Mouse (Mus musculus) small intestine, adult 2 months (tissue): ENCODE results near the gene Gm20388. TPM values are rescaled to one million over a fixed set of nuclear protein-coding genes. Genes with fewer than 3 reads are reported as not detected.

Experiments used
- H3K27ac ChIP-seq: fragments of 200-500 bp; 2 replicates; pipeline ENCODE4 v1.5.1; 2012; ENCODE audit warnings: low read depth, low read length, control low read depth, inconsistent platforms; ENCODE audit not compliant: insufficient read depth
- H3K27me3 ChIP-seq: fragments of 200-500 bp; 2 replicates; pipeline ENCODE4 v1.6.1; 2012; ENCODE audit warnings: mild to moderate bottlenecking, moderate library complexity, low read length, inconsistent platforms; ENCODE audit not compliant: control insufficient read depth, insufficient read depth
- H3K36me3 ChIP-seq: fragments of 200-500 bp; 2 replicates; pipeline ENCODE4 v1.6.1; 2012; ENCODE audit warnings: mild to moderate bottlenecking, low read length, control low read depth, inconsistent platforms; ENCODE audit not compliant: control insufficient read depth, insufficient read depth
- H3K4me1 ChIP-seq: fragments of 200-500 bp; 2 replicates; pipeline ENCODE4 v1.6.1; 2012; ENCODE audit warnings: low read length, inconsistent platforms, mixed read lengths; ENCODE audit not compliant: control insufficient read depth, insufficient read depth, insufficient read length
- H3K4me3 ChIP-seq: fragments of 200-500 bp; 2 replicates; pipeline ENCODE4 v1.5.1; 2012; ENCODE audit warnings: low read depth, mild to moderate bottlenecking, control low read depth, inconsistent platforms, low read length, moderate library complexity
- CTCF ChIP-seq: fragments of 200-500 bp; IDR thresholded peaks from 2 replicates; pipeline ENCODE4 v1.5.1; 2012; ENCODE audit warnings: low read depth, mild to moderate bottlenecking, control low read depth, inconsistent platforms, low read length, moderate library complexity, mixed read lengths; ENCODE audit not compliant: insufficient replicate concordance, insufficient read length; ENCODE audit errors: extremely low read depth
- POLR2A ChIP-seq: fragments of 200-500 bp; IDR thresholded peaks from 2 replicates; pipeline ENCODE4 v1.6.1; 2012; ENCODE audit warnings: low read depth, mild to moderate bottlenecking, control low read depth, inconsistent platforms, low read length, moderate library complexity
- WGBS: fragments of 180-500 bp; shearing (Covaris S2); methylation state at CpG from one replicate; pipeline ENCODE4 v1.1.7; 2018; 5-methylcytosine and 5-hydroxymethylcytosine counted together
- polyA plus RNA-seq: library from polyadenylated mRNA; depleted of rRNA; stranded (reverse); fragments of >200 nt; gene quantifications from 2 replicates; pipeline ENCODE4 v1.2.3, GENCODE M21; 2012

Gene Gm20388
- polyA plus RNA-seq, 1 experiment = 37.3 TPM

DNA sequence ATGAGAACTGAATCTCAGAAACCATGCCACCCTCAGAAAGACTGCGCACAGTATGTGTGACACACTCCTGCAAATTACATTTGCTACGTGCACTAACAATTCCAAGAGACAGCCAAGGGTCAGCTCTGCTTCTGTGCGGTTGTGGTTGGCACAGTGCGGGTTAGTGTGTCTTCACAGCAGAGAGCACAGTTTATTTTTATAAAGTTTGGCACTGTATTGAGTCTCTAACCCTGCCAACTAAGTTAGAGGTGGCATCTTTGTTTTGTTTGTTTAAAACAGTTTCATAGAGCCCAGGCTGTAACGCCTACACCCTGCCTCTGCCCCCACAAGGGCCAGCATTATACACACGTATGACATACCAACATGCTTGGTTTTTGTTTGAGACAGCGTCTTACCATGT lies 2990.8 kb downstream of the Gm20388 start:
- H3K4me1 ChIP-seq = peaks cover 7% of the 10 kb centered on the region
- 84% methylated on average over 7 of the region's 7 CpGs for WGBS
- no peaks in the 10 kb centered on the region for H3K27me3 ChIP-seq
- no peak for TF ChIP-seq POLR2A
- TF ChIP-seq CTCF = no peak
- peaks cover 34% of the 10 kb centered on the region for H3K36me3 ChIP-seq
- H3K4me3 ChIP-seq = no peak overlapping the region
- no peak overlapping the region for H3K27ac ChIP-seq

DNA sequence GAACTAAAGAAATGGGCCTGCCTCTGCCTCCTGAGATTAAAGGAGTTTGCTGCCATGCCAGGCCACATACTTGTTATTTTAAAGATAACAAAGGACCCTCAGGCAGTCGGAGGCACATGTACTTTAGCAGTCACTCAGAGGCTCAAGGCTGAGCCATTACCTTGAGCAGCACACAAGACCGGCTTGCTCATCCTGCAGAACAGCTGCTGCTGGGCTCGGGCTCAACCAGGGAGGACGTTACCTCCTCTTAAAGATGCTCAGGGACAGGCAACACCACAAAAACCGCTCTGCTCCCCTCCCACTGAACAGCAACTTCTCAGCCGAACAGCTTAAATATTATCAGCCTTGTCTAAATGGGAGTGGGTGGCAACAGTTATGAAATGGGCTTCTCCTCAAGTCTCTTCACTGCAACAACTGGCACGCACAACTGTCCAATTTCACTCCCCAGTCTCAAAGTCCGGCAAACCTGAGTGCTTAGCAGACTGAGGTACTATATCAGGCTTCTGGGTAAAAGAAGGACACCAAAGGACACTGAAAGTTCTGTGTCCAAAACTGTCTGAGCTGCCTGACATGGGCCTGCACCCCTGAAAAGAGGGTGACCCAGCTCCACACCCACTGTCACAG lies 2991.4 kb downstream of the Gm20388 start:
- Histone ChIP-seq H3K4me1 (peaks cover 7% of the 10 kb centered on the region), H3K27me3 (no peaks in the 10 kb centered on the region), H3K36me3 (peaks cover 29% of the 10 kb centered on the region), H3K4me3 (no peak overlapping the region), H3K27ac (no peak overlapping the region)
- TF ChIP-seq CTCF (no peak), POLR2A (no peak)
- WGBS = 87% methylated on average over 8 of the region's 8 CpGs

DNA sequence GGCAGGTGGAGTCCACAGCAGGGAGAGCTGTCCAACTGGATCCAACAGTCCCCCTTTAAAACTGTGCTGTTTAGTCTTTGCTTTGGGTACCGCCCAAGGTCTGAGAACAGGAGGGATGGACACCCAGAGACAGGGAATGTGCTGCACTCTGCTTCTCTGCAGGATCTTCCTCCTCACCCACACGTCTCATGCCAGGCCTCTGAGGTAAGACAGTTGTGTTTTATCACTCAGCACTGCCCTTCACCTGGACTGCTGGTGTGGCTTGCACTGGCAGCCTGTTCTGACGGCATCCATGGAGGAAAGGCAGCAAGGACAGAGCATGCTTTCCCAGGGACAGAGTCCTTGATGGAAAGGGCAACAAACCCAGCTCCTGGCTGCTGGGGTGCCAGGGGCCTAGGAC lies 2991.9 kb downstream of the Gm20388 start:
- TF ChIP-seq POLR2A = no peak
- Histone ChIP-seq H3K27me3 (no peaks in the 10 kb centered on the region), H3K27ac (no peak overlapping the region), H3K4me3 (no peak overlapping the region), H3K4me1 (peaks cover 7% of the 10 kb centered on the region), H3K36me3 (peaks cover 27% of the 10 kb centered on the region)
- 84% methylated on average over 3 of the region's 3 CpGs for WGBS

DNA sequence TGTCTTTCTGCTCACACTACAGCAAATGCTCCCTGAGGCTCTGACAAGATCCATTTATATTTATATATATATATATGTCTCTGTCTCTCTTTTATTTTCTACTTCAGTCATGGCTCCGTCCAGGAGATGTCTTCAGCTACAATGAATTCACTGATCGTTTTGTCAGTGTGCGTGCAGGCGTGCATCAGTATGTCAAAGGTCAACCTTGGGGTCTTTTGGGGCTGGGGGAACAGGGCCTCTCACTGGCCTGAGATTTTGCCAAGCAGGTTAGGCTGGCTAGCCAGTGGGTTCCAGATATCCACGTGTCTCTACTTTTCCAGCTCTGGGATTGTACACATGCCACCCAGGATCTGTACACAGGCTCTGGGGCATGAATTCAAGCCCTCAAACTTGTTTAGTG lies 2992.4 kb downstream of the Gm20388 start:
- Histone ChIP-seq H3K4me1 (peaks cover 7% of the 10 kb centered on the region), H3K36me3 (peaks cover 29% of the 10 kb centered on the region), H3K4me3 (no peak overlapping the region), H3K27ac (no peak overlapping the region), H3K27me3 (no peaks in the 10 kb centered on the region)
- 89% methylated on average over 5 of the region's 5 CpGs for WGBS
- TF ChIP-seq POLR2A = no peak
- TF ChIP-seq CTCF = no peak

DNA sequence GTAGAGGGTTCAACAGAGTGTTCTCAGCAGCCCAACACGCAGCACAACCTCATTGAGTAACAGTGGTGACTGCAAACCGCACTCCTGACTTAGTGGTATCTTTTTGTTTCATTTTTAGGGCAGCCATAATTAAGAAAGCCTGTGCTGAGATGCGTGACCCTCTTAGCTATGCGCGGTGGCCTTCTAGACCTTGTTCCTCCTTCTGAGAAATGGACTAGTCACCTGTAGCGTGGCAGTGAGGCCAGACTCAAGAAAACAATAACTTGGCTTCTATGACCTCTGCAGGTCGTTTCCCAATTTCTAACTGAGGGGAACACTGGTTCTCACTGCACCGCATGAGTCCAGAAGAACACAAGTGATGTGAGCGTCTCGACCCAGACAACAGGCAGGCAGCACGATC lies 2993.9 kb downstream of the Gm20388 start:
- H3K27ac ChIP-seq = no peak overlapping the region
- peaks cover 20% of the 10 kb centered on the region for H3K36me3 ChIP-seq
- no peak overlapping the region for H3K4me3 ChIP-seq
- WGBS = 88% methylated on average over 11 of the region's 11 CpGs
- no peak for TF ChIP-seq POLR2A
- no peak for TF ChIP-seq CTCF
- no peaks in the 10 kb centered on the region for H3K27me3 ChIP-seq
- peaks cover 7% of the 10 kb centered on the region for H3K4me1 ChIP-seq

DNA sequence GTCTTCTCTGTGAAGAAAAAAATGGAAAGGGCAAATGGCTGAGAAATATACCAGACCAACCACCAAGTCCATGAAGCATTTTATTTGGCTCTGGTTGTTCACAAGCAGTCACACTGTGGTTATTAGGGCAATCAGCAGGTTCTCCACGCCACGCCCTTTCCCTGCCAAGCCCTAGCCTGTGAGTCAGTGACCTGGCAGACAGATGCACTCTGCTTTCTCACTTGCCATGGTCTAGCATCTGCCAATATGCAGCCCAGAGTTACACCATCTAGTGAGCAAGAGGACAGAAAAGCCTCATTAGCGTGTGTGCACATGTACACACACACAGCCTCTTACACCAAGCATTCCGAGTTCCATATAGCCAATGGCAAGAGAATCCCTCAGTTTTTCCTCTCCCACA lies 2994.7 kb downstream of the Gm20388 start:
- H3K4me1 ChIP-seq = peaks cover 7% of the 10 kb centered on the region
- TF ChIP-seq POLR2A (no peak), CTCF (no peak)
- no peak overlapping the region for H3K4me3 ChIP-seq
- peak overlapping the region; percentile 41; the same call in 1 of the 2 replicates for H3K27ac ChIP-seq
- H3K27me3 ChIP-seq = no peaks in the 10 kb centered on the region
- peaks cover 17% of the 10 kb centered on the region for H3K36me3 ChIP-seq
- 49% methylated on average over 4 of the region's 4 CpGs for WGBS

DNA sequence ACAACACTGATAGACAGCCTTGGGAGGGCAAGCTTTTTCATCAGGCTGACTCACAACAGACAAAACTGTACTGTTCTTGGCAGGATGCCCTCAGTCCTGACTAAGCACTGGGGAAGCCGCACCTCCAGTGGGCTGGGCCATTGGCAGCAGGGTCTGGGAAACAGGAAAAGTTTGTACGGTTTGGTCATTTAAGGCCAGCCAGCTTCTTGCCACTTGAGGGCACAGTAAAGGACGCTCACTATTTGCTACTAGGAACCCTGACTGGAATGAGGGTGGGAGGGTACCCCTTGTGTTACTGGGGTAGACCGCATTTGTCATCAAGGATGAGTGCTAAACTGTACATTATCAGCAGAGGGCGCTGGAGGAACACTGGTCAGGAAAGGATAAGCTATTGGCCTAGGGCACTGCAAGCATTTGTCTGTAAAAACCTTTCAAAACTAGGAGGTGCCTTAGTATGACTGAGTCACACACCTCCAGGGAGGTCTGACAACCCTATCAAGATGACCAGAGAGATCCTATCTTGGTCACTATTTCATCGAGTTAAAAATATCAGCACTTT lies 2995.9 kb downstream of the Gm20388 start:
- peak overlapping the region; percentile 5; the same call in 1 of the 2 replicates for H3K4me3 ChIP-seq
- H3K36me3 ChIP-seq = peaks cover 12% of the 10 kb centered on the region
- H3K27ac ChIP-seq = peak overlapping the region; percentile 38
- TF ChIP-seq CTCF (peak; percentile 73; the same call in 1 of the 2 replicates), POLR2A (no peak)
- H3K4me1 ChIP-seq = peaks cover 7% of the 10 kb centered on the region
- 5% methylated on average over 6 of the region's 6 CpGs for WGBS
- no peaks in the 10 kb centered on the region for H3K27me3 ChIP-seq
